Mouse (Mus musculus) stomach, postnatal 0 days (tissue): ENCODE results near the gene Erc2.

Experiments used
- CTCF ChIP-seq: IDR thresholded peaks from 2 replicates; pipeline ENCODE4 v1.5.1; 2016; ENCODE audit warnings: antibody characterized with exemption, low read depth, mild to moderate bottlenecking, moderate library complexity
- EP300 ChIP-seq: optimal IDR thresholded peaks from 2 replicates; pipeline ENCODE3; 2016; ENCODE audit warnings: antibody characterized with exemption

- no peak for TF ChIP-seq CTCF
- TF ChIP-seq EP300: no peak
These were observed 279.5 kb downstream of the Erc2 start for GRCm38 (mm10) chr14:27901772-27902171.
